Mouse (Mus musculus): Measurements from ENCODE around the gene Ebf4. TPM values are rescaled to one million over a fixed set of nuclear protein-coding genes. Genes with fewer than 3 reads are reported as not detected.

The Ebf4 gene
- total and polyA plus RNA-seq, 2 experiments from 2014 or later, result 6.7 to 17.2 TPM

DNA sequence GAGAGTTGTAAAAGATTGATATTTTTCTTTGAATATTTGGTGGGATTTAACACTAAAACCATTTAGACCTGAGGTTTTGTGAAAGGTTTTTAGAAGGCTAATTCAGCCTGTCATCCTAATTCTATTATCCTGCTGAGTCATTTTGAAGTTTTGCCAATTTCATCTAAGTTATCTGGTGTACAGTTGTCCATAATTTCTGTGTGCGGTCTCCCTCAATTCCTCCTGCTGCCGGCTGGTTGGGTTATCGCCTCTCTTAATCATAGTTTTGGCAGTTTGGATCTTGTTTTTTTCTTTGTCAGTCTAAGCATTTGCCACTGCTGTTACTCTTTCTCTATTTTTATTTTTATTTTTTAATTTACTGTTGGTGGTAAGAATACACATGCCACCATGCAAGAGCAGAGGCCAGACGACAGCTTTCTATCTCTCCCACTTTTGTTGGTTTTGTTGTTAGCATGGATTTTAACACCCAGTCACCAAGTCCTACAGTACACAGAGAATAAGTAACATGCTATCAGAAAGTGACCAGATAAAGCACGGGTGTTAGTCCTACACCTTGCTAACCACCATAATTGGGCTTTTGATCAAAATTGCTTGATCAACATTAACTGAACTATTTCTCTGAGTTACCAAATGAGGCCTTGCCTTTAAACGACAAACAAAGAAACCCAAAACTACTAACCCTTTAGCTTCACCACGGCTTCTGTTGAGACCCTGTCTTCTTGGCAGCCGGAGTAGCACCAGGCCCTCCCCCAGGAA, 45.7 kb downstream of the Ebf4 start:
- TF ChIP-seq CTCF (IDR thresholded peaks at IDR 0.05), result no peak
- ATAC-seq (ENCODE audit: low FRiP score) (no peak), DNase-seq (ENCODE audit: low spot score) (no peak)
- Histone ChIP-seq H3K27ac (ENCODE audit: low read depth, low read length) (no peak overlapping the region), H3K36me3 (ENCODE audit: insufficient read depth, low read length) (no peaks in the 10 kb centered on the region), H3K9me3 (ENCODE audit: low read length) (no peaks in the 10 kb centered on the region), H3K4me2 (ENCODE audit: low read depth, low read length, poor library complexity, severe bottlenecking) (no peak overlapping the region), H3K27me3 (ENCODE audit: insufficient read depth, low read length) (no peaks in the 10 kb centered on the region), H3K4me3 (ENCODE audit: low read depth, low read length) (no peak overlapping the region), H3K9ac (replicated peaks; ENCODE audit: low read length, poor library complexity, severe bottlenecking) (no peak overlapping the region), H3K4me1 (ENCODE audit: insufficient read depth, low read length) (no peaks in the 10 kb centered on the region)
- WGBS, result 90% methylated on average over 8 of the region's 8 CpGs

DNA sequence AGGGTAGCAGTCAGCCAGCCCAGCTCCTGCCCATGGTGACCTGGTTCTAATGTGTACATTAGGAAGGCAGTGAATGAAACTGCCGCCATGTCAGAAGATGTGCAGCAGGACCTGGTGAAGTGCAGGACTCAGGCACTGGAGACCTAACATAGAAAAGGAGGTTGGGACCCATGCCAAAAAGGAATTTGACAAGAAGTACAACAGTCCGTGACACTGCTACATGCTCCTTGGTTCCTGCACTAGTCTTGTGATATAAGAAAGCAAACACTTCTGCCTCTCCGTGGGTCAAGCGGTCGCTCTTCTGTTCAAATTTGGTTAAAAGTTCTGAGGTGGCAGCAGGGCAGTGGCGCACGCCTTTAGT, 46.2 kb downstream of the Ebf4 start:
- 89% methylated on average over 7 of the region's 7 CpGs for WGBS
- ATAC-seq (ENCODE audit: low FRiP score), result no peak
- Histone ChIP-seq H3K9ac (replicated peaks; ENCODE audit: low read length, poor library complexity, severe bottlenecking) (no peak overlapping the region), H3K36me3 (ENCODE audit: insufficient read depth, low read length) (no peaks in the 10 kb centered on the region), H3K9me3 (ENCODE audit: low read length) (no peaks in the 10 kb centered on the region), H3K4me1 (ENCODE audit: insufficient read depth, low read length) (no peaks in the 10 kb centered on the region), H3K27ac (ENCODE audit: low read depth, low read length) (no peak overlapping the region), H3K4me3 (ENCODE audit: low read depth, low read length) (no peak overlapping the region), H3K4me2 (ENCODE audit: low read depth, low read length, poor library complexity, severe bottlenecking) (no peak overlapping the region), H3K27me3 (ENCODE audit: insufficient read depth, low read length) (no peaks in the 10 kb centered on the region)
- no peak for TF ChIP-seq CTCF (IDR thresholded peaks at IDR 0.05)
- no peak for DNase-seq (ENCODE audit: low spot score)

GRCm38 (mm10) chr2:130350376-130350775, 55.4 kb downstream of the Ebf4 start:
- no peak for TF ChIP-seq CTCF (IDR thresholded peaks at IDR 0.05)

DNA sequence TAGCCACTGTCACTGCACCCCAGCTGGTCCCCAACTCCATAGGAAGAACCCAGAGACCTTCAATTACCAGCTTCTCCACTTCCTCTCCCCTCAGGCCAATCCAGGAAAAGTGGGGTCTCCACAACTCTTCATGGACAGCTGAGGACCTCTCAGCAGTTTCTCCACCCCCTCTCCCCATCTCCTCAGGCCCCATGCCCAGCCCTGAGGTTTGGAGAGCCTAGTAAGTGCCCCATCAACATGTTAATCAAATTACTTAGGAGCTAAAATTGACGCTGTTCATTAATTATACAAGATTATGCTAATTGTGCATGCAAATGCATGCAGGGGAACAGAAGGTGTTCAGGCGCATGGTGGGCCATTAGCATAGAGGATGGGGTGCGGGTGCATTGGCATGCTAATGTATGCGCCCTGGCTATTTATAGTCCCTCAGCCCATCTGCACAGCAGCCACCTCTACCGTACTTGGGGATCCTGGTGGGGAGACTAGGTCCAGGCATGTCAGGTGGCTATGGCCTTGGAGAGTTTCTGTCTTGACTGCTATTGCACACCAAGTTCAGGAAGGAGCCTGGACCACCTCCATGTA, 56.9 kb downstream of the Ebf4 start:
- DNase-seq (ENCODE audit: low spot score), result no peak
- 23% methylated on average over 5 of the region's 5 CpGs for WGBS
- ATAC-seq (ENCODE audit: low FRiP score), result no peak

More at GRCm38 (mm10) chr2:130350376-130350775, 55.4 kb downstream of the Ebf4 start:
- Histone ChIP-seq H3K27ac (ENCODE audit: low read depth, low read length) (no peak overlapping the region), H3K4me3 (ENCODE audit: low read depth, low read length) (no peak overlapping the region), H3K36me3 (ENCODE audit: insufficient read depth, low read length) (peaks cover 3% of the 10 kb centered on the region; the same call in 1 of the 2 replicates), H3K27me3 (ENCODE audit: insufficient read depth, low read length) (no peaks in the 10 kb centered on the region), H3K4me2 (ENCODE audit: low read depth, low read length, poor library complexity, severe bottlenecking) (no peak overlapping the region), H3K9me3 (ENCODE audit: low read length) (no peaks in the 10 kb centered on the region), H3K9ac (replicated peaks; ENCODE audit: low read length, poor library complexity, severe bottlenecking) (no peak overlapping the region), H3K4me1 (ENCODE audit: insufficient read depth, low read length) (no peaks in the 10 kb centered on the region)
- DNase-seq (ENCODE audit: low spot score) (no peak), ATAC-seq (ENCODE audit: low FRiP score) (no peak)
- 87% methylated on average over 3 of the region's 3 CpGs for WGBS

GRCm38 (mm10) chr2:130353411-130353810, 58.4 kb downstream of the Ebf4 start:
- 90% methylated on average over 8 of the region's 8 CpGs for WGBS
- DNase-seq (ENCODE audit: low spot score), result no peak
- Histone ChIP-seq H3K27ac (ENCODE audit: low read depth, low read length) (no peak overlapping the region), H3K4me2 (ENCODE audit: low read depth, low read length, poor library complexity, severe bottlenecking) (no peak overlapping the region), H3K27me3 (ENCODE audit: insufficient read depth, low read length) (no peaks in the 10 kb centered on the region), H3K9ac (replicated peaks; ENCODE audit: low read length, poor library complexity, severe bottlenecking) (no peak overlapping the region), H3K4me1 (ENCODE audit: insufficient read depth, low read length) (no peaks in the 10 kb centered on the region), H3K36me3 (ENCODE audit: insufficient read depth, low read length) (peaks cover 3% of the 10 kb centered on the region; the same call in 1 of the 2 replicates), H3K9me3 (ENCODE audit: low read length) (no peaks in the 10 kb centered on the region), H3K4me3 (ENCODE audit: low read depth, low read length) (no peak overlapping the region)
- TF ChIP-seq CTCF (IDR thresholded peaks at IDR 0.05), result no peak
- ATAC-seq (ENCODE audit: low FRiP score), result no peak

More for the DNA sequence above, 56.9 kb downstream of the Ebf4 start:
- H3K9me3 ChIP-seq (ENCODE audit: low read length), result no peaks in the 10 kb centered on the region
- no peak overlapping the region for H3K4me2 ChIP-seq (ENCODE audit: low read depth, low read length, poor library complexity, severe bottlenecking)
- H3K36me3 ChIP-seq (ENCODE audit: insufficient read depth, low read length), result peaks cover 3% of the 10 kb centered on the region; the same call in 1 of the 2 replicates
- no peaks in the 10 kb centered on the region for H3K4me1 ChIP-seq (ENCODE audit: insufficient read depth, low read length)
- H3K27me3 ChIP-seq (ENCODE audit: insufficient read depth, low read length), result no peaks in the 10 kb centered on the region
- H3K9ac ChIP-seq (replicated peaks; ENCODE audit: low read length, poor library complexity, severe bottlenecking), result no peak overlapping the region
- no peak overlapping the region for H3K27ac ChIP-seq (ENCODE audit: low read depth, low read length)
- no peak overlapping the region for H3K4me3 ChIP-seq (ENCODE audit: low read depth, low read length)
- no peak for TF ChIP-seq CTCF (IDR thresholded peaks at IDR 0.05)

DNA sequence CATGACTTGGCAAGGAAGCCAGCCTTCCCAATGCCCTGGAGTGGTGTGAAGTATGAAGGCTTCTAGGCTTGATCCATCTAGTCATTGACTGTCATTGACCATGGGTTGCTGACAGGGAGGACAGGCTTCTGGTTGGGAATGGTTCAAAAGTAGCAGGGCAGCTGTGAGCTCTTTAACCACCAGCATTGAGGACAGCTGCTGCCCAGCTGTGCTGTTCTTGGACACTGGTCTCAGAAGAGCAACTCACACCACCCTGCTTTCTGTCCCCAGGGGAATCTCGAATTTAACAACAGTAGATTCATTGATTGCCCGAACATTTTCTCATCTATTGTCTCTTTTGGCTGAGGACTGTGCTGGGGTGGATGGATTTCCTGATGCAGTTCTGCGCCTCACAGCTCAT, 58.9 kb downstream of the Ebf4 start:
- WGBS, result 73% methylated on average over 3 of the region's 3 CpGs

More for the DNA sequence above, 58.9 kb downstream of the Ebf4 start:
- Histone ChIP-seq H3K9ac (replicated peaks; ENCODE audit: low read length, poor library complexity, severe bottlenecking) (no peak overlapping the region), H3K9me3 (ENCODE audit: low read length) (no peaks in the 10 kb centered on the region), H3K4me1 (ENCODE audit: insufficient read depth, low read length) (no peaks in the 10 kb centered on the region), H3K4me3 (ENCODE audit: low read depth, low read length) (no peak overlapping the region), H3K27me3 (ENCODE audit: insufficient read depth, low read length) (no peaks in the 10 kb centered on the region), H3K36me3 (ENCODE audit: insufficient read depth, low read length) (peaks cover 3% of the 10 kb centered on the region; the same call in 1 of the 2 replicates), H3K4me2 (ENCODE audit: low read depth, low read length, poor library complexity, severe bottlenecking) (no peak overlapping the region), H3K27ac (ENCODE audit: low read depth, low read length) (no peak overlapping the region)
- no peak for ATAC-seq (ENCODE audit: low FRiP score)
- no peak for TF ChIP-seq CTCF (IDR thresholded peaks at IDR 0.05)
- no peak for DNase-seq (ENCODE audit: low spot score)
